Mouse (Mus musculus): ENCODE results near the gene Nwd2. TPM values are rescaled to one million over a fixed set of nuclear protein-coding genes. Genes with fewer than 3 reads are reported as not detected.

Gene Nwd2
- total and polyA plus RNA-seq, 2 experiments from 2014 or later: not detected

GRCm38 (mm10) chr5:63773603-63774002 is 124.7 kb downstream of the Nwd2 start:
- Histone ChIP-seq H3K4me1 (ENCODE audit: control insufficient read depth, insufficient read depth) (no peaks in the 10 kb centered on the region), H3K27ac (ENCODE audit: low read depth) (no peak overlapping the region), H3K4me2 (ENCODE audit: low read depth, low read length) (no peak overlapping the region), H3K9ac (replicated peaks; ENCODE audit: low read depth, low read length) (no peak overlapping the region), H3K4me3 (ENCODE audit: low read depth, low read length) (no peak overlapping the region), H3K36me3 (replicated peaks; ENCODE audit: control insufficient read depth, insufficient read depth, low read length) (no peaks in the 10 kb centered on the region), H3K9me3 (replicated peaks; ENCODE audit: control insufficient read depth, low read length) (no peaks in the 10 kb centered on the region), H3K27me3 (ENCODE audit: control insufficient read depth, insufficient read depth, low read length) (no peaks in the 10 kb centered on the region)
- 63% methylated on average over 1 of the region's 1 CpGs for WGBS
- no peak for DNase-seq (ENCODE audit: low spot score)
- TF ChIP-seq CTCF (IDR thresholded peaks at IDR 0.05; ENCODE audit: low read depth) (no peak), EP300 (IDR thresholded peaks at IDR 0.05; ENCODE audit: low read depth) (no peak)
- no peak for ATAC-seq (ENCODE audit: insufficient read depth, low read depth)

DNA sequence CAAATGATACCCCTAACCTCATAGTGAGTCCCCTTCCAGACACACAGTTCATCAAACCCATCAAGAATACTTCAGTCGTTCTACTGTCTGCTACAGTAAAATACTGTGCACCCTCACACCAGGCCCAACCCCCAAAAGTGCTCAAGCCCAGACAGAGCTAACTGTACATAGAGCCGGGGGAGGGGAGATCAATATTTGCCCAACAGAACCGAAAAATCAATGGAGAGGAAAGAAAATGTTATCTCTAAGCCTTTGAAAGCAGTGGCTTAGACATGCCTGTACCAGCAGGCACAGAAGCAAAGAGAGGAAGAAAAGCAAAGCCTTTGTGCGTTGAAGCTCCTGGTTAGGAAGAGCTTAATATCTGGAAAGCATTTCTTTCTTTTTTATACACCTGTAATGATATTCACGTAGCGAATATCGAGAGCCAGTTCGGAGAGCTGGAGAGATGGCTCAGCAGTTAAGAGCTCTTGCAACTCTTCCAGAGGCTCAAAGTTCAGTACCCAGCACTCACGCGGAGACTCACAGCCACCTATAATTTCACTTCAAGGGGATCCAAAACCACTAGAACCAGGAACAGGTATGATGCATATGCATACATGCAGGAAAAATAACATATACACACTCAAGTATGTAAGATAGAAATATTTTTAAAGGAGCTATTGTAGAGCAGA is 139.4 kb downstream of the Nwd2 start:
- H3K27me3 ChIP-seq (ENCODE audit: control insufficient read depth, insufficient read depth, low read length): no peaks in the 10 kb centered on the region
- H3K27ac ChIP-seq (ENCODE audit: low read depth): no peak overlapping the region
- TF ChIP-seq EP300 (IDR thresholded peaks at IDR 0.05; ENCODE audit: low read depth) (no peak), CTCF (IDR thresholded peaks at IDR 0.05; ENCODE audit: low read depth) (no peak)
- no peak for ATAC-seq (ENCODE audit: insufficient read depth, low read depth)
- no peaks in the 10 kb centered on the region for H3K9me3 ChIP-seq (replicated peaks; ENCODE audit: control insufficient read depth, low read length)
- no peaks in the 10 kb centered on the region for H3K36me3 ChIP-seq (replicated peaks; ENCODE audit: control insufficient read depth, insufficient read depth, low read length)
- no peak for DNase-seq (ENCODE audit: low spot score)
- H3K4me2 ChIP-seq (ENCODE audit: low read depth, low read length): no peak overlapping the region
- H3K4me1 ChIP-seq (ENCODE audit: control insufficient read depth, insufficient read depth): no peaks in the 10 kb centered on the region
- H3K9ac ChIP-seq (replicated peaks; ENCODE audit: low read depth, low read length): no peak overlapping the region
- H3K4me3 ChIP-seq (ENCODE audit: low read depth, low read length): no peak overlapping the region
- 83% methylated on average over 10 of the region's 10 CpGs for WGBS

- Histone ChIP-seq H3K27me3 (ENCODE audit: control insufficient read depth, insufficient read depth, low read length) (peaks cover 31% of the 10 kb centered on the region), H3K4me2 (ENCODE audit: low read depth, low read length) (peak within 1 kb of the TSS; percentile 71), H3K4me1 (ENCODE audit: control insufficient read depth, insufficient read depth) (0 out of 2 replicates have a peak, but pooled peaks cover 7% of the 10 kb centered on the region), H3K4me3 (ENCODE audit: low read depth, low read length) (peak within 1 kb of the TSS; percentile 48), H3K9ac (replicated peaks; ENCODE audit: low read depth, low read length) (no peak within 1 kb of the TSS), H3K9me3 (replicated peaks; ENCODE audit: control insufficient read depth, low read length) (no peaks in the 10 kb centered on the region), H3K36me3 (replicated peaks; ENCODE audit: control insufficient read depth, insufficient read depth, low read length) (no peaks in the 10 kb centered on the region), H3K27ac (ENCODE audit: low read depth) (no peak within 1 kb of the TSS)
- TF ChIP-seq EP300 (IDR thresholded peaks at IDR 0.05; ENCODE audit: low read depth) (no peak), CTCF (IDR thresholded peaks at IDR 0.05; ENCODE audit: low read depth) (peak; percentile 77)
- DNase-seq (ENCODE audit: low spot score) (peak; percentile 67), ATAC-seq (ENCODE audit: insufficient read depth, low read depth) (peak; percentile 85)
- 4% methylated on average over 41 of the region's 42 CpGs for WGBS
Observed at GRCm38 (mm10) chr5:63811819-63812508, 163.1 kb downstream of the Nwd2 start, which contains the start of gene 0610040J01Rik. Gene 0610040J01Rik (plus strand): TSS chr5:63812363.

DNA sequence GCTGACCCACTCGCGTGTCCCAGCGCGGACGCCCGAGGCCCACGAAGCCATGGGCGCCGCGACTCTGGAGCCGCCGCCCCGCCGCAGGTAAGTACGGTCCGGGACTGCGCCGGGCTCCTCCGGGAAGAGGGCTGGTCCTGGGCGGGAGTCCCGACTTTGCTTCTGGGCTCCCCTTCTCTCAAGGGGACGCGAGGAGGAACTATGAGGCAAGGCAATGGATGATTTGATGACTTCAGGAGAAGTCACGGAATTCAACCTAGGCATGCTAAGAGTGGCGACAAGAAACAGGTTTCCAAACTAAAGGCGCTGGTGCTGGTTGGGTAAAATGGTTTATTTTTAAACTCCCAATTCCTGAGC is 163.6 kb downstream of the Nwd2 start:
- H3K36me3 ChIP-seq (replicated peaks; ENCODE audit: control insufficient read depth, insufficient read depth, low read length): no peaks in the 10 kb centered on the region
- no peak overlapping the region for H3K9ac ChIP-seq (replicated peaks; ENCODE audit: low read depth, low read length)
- ATAC-seq (ENCODE audit: insufficient read depth, low read depth) (no peak), DNase-seq (ENCODE audit: low spot score) (no peak)
- 2% methylated on average over 26 of the region's 26 CpGs for WGBS
- H3K4me1 ChIP-seq (ENCODE audit: control insufficient read depth, insufficient read depth): 0 out of 2 replicates have a peak, but pooled peaks cover 7% of the 10 kb centered on the region
- TF ChIP-seq CTCF (IDR thresholded peaks at IDR 0.05; ENCODE audit: low read depth) (no peak), EP300 (IDR thresholded peaks at IDR 0.05; ENCODE audit: low read depth) (no peak)
- peak overlapping the region; percentile 48 for H3K4me3 ChIP-seq (ENCODE audit: low read depth, low read length)
- no peaks in the 10 kb centered on the region for H3K9me3 ChIP-seq (replicated peaks; ENCODE audit: control insufficient read depth, low read length)
- H3K27ac ChIP-seq (ENCODE audit: low read depth): no peak overlapping the region
- H3K27me3 ChIP-seq (ENCODE audit: control insufficient read depth, insufficient read depth, low read length): peaks cover 31% of the 10 kb centered on the region
- H3K4me2 ChIP-seq (ENCODE audit: low read depth, low read length): peak overlapping the region; percentile 71

GRCm38 (mm10) chr5:63816643-63817042 is 167.7 kb downstream of the Nwd2 start:
- 90% methylated on average over 7 of the region's 7 CpGs for WGBS
- Histone ChIP-seq H3K27me3 (ENCODE audit: control insufficient read depth, insufficient read depth, low read length) (peaks cover 28% of the 10 kb centered on the region), H3K4me2 (ENCODE audit: low read depth, low read length) (no peak overlapping the region), H3K36me3 (replicated peaks; ENCODE audit: control insufficient read depth, insufficient read depth, low read length) (no peaks in the 10 kb centered on the region), H3K4me1 (ENCODE audit: control insufficient read depth, insufficient read depth) (0 out of 2 replicates have a peak, but pooled peaks cover 7% of the 10 kb centered on the region), H3K27ac (ENCODE audit: low read depth) (no peak overlapping the region), H3K4me3 (ENCODE audit: low read depth, low read length) (no peak overlapping the region), H3K9ac (replicated peaks; ENCODE audit: low read depth, low read length) (no peak overlapping the region), H3K9me3 (replicated peaks; ENCODE audit: control insufficient read depth, low read length) (no peaks in the 10 kb centered on the region)
- ATAC-seq (ENCODE audit: insufficient read depth, low read depth) (no peak), DNase-seq (ENCODE audit: low spot score) (no peak)
- TF ChIP-seq EP300 (IDR thresholded peaks at IDR 0.05; ENCODE audit: low read depth) (no peak), CTCF (IDR thresholded peaks at IDR 0.05; ENCODE audit: low read depth) (no peak)

Measured in heart, postnatal 0 days (tissue).